Mouse (Mus musculus) spleen, embryonic (tissue): ENCODE measurements around the gene Ankef1.

Experiments
- CTCF ChIA-PET: fragments of 350-600 bp; sonication (Branson Sonifier 250); formaldehyde crosslinking; loops from one replicate; lab custom pipeline; 2022; lab: Charles Lee

Gene Ankef1

GRCm38 (mm10) chr2:136600651-136601170 is 99.0 kb downstream of the Ankef1 start:
- CTCF ChIA-PET: no interaction called here

GRCm38 (mm10) chr2:136601206-136601605 is 99.5 kb downstream of the Ankef1 start:
- CTCF ChIA-PET: no interaction called here
